Mouse (Mus musculus) 416B (cell line): ENCODE results near the gene Xrcc6.
"Not testable (repeated sequence)": the region's sequence is repeated elsewhere in the genome, so short reads cannot be mapped to it uniquely, and the experiment has no call there.

Experiments
- DNase-seq: peaks from one replicate; pipeline ENCODE4 v3.0.0; 2011; ENCODE audit warnings: low read depth

Gene Xrcc6

GRCm38 (mm10) chr15:81966062-81966829 is 21.4 kb upstream of the Xrcc6 start:
- DNase-seq, result peak; percentile 60

- DNase-seq, result no peak
These were observed 19.8 kb upstream of the Xrcc6 start for GRCm38 (mm10) chr15:81967821-81968220.

- peak; percentile 61 for DNase-seq
These were observed 19.2 kb upstream of the Xrcc6 start for GRCm38 (mm10) chr15:81968447-81968846.

GRCm38 (mm10) chr15:81969173-81969572 is 18.5 kb upstream of the Xrcc6 start:
- DNase-seq, result peak; percentile 87

GRCm38 (mm10) chr15:81969635-81970034 is 18.0 kb upstream of the Xrcc6 start:
- not testable (repeated sequence) for DNase-seq

GRCm38 (mm10) chr15:81970498-81970897 is 17.1 kb upstream of the Xrcc6 start:
- not testable (repeated sequence) for DNase-seq

GRCm38 (mm10) chr15:81975156-81975555 is 12.5 kb upstream of the Xrcc6 start:
- DNase-seq, result not testable (repeated sequence)

GRCm38 (mm10) chr15:81980321-81980720 is 7.3 kb upstream of the Xrcc6 start, which contains the start of gene 1700029P11Rik:
Gene 1700029P11Rik, plus strand, starts transcription at chr15:81980540.
- no peak for DNase-seq

- no peak for DNase-seq
These were observed 5.5 kb upstream of the Xrcc6 start for GRCm38 (mm10) chr15:81982173-81982572.

- DNase-seq, result no peak
These were observed 2.1 kb upstream of the Xrcc6 start for GRCm38 (mm10) chr15:81985267-81986161.

- peak; percentile 90 for DNase-seq
These were observed 1.9 kb downstream of the Xrcc6 start for GRCm38 (mm10) chr15:81989371-81990062.

- DNase-seq, result no peak
These were observed 2.9 kb downstream of the Xrcc6 start for GRCm38 (mm10) chr15:81990549-81990948.

GRCm38 (mm10) chr15:81993992-81994391 is 6.4 kb downstream of the Xrcc6 start:
- no peak for DNase-seq

GRCm38 (mm10) chr15:82004257-82004656 is 16.6 kb downstream of the Xrcc6 start:
- no peak for DNase-seq

- DNase-seq, result no peak
These were observed 24.3 kb downstream of the Xrcc6 start for GRCm38 (mm10) chr15:82011947-82012346.

GRCm38 (mm10) chr15:82014745-82015391 is 27.2 kb downstream of the Xrcc6 start:
- peak; percentile 42 for DNase-seq

- DNase-seq, result peak; percentile 45
These were observed 27.9 kb downstream of the Xrcc6 start for GRCm38 (mm10) chr15:82015392-82016100.

GRCm38 (mm10) chr15:82016101-82016808 is 28.6 kb downstream of the Xrcc6 start:
- peak; percentile 100 for DNase-seq

- no peak for DNase-seq
These were observed 29.2 kb downstream of the Xrcc6 start for GRCm38 (mm10) chr15:82016830-82017229.

GRCm38 (mm10) chr15:82017461-82017860 is 29.8 kb downstream of the Xrcc6 start:
- peak; percentile 73 for DNase-seq
